Mouse (Mus musculus): Measurements from ENCODE around the gene Paqr4.

GRCm38 (mm10) chr17:23788973-23789372 is 48.3 kb upstream of the Paqr4 start:
- TF ChIP-seq CTCF (IDR thresholded peaks at IDR 0.05; ENCODE audit: low read depth, low read length) (no peak), POLR2A (IDR thresholded peaks at IDR 0.05; ENCODE audit: insufficient read depth, low read length) (no peak)
